Mouse (Mus musculus): ENCODE measurements around the gene Rpl27.

- no peak for TF ChIP-seq GATA1 (IDR thresholded peaks at IDR 0.05; ENCODE audit: borderline replicate concordance, low read length)
- no peak for TF ChIP-seq FLI1 (IDR thresholded peaks at IDR 0.05; ENCODE audit: low read length)
Observed at GRCm38 (mm10) chr11:101472336-101472735, 30.2 kb downstream of the Rpl27 start.
